Mouse (Mus musculus) adrenal gland, adult 2 months (tissue): ENCODE measurements around the gene Ppfibp2. TPM values are rescaled to one million over a fixed set of nuclear protein-coding genes. Genes with fewer than 3 reads are reported as not detected.

Experiments used
- DNase-seq: peaks from one replicate; pipeline ENCODE4 v3.0.0; 2021
- polyA plus RNA-seq: library from polyadenylated mRNA; depleted of rRNA; stranded (reverse); fragments of >200 nt; gene quantifications from 2 replicates; pipeline ENCODE4 v1.2.3, GENCODE M21; 2012; rRNA removed
- total RNA-seq, 2 experiments: library from RNA; stranded (reverse); gene quantifications; 2 replicates each; pipeline ENCODE4 v1.2.3; 2021

Gene Ppfibp2
- total and polyA plus RNA-seq, 3 experiments: 2.2 to 7.5 (median 3.5) TPM

DNA sequence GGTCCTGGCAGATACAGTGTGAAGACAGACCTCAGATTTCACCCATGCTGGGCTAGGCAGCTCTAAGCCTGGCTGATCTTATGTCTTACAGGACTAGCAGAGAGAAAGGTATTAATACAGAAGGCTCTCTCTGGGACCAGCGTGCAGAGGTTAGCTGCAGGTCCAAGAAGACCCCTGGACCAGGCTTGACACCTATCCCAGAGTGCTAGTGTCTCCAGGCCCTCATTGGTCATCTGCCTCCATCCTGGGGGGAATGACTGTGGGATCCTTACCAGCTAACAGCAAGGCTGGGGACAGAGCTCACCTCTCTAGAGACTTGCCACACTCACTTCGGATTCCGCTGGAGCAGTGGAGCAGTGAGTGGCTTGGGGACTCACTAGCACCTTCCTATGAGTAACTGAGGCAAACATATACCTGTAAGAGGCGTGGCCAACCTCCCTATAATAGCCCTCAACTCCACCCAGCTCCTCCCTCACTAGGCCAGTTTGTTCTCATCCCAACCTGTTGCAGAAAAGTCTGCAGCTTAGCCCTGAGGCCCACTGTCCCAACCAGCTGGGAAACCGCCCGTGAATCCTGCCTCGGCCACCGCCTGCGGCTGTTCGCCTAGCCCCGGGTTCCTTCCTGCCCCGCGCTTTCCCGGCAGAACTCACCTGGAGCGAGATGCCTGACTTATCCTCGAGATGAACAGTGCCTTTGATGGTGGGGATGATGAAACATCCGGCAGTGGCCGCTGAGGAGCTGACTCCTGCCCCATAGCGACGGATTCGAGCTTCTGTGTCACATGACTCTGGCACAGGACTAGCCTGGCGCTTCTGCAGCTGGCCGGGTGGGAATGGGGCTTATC is 162.5 kb downstream of the Ppfibp2 start, which contains the start of gene Cyb5r2:
Gene Cyb5r2 (minus strand): TSS at position 725 of the 844 bp plus-strand sequence.
- DNase-seq: peak; percentile 23

GRCm38 (mm10) chr7:107770812-107771211 is 175.8 kb downstream of the Ppfibp2 start:
- DNase-seq: no peak

DNA sequence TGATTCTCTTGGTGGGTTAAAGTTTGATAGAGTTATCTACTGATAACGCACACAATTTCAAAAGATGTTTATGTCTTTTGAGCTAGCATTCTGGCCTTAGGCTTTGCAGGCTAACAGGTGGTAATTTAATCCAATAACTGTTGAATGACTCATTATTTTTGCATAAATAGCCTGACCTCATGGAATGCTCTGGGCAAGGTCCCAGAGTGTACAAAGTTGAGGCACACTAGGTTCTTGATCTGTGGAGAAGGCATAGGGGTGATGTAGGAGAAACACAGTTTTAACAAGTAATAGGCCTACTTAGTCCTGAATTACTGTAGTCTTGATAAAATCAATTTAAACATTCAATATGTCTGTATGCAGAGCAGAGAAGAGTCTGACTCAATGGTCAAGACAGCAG is 183.2 kb downstream of the Ppfibp2 start:
- no peak for DNase-seq

DNA sequence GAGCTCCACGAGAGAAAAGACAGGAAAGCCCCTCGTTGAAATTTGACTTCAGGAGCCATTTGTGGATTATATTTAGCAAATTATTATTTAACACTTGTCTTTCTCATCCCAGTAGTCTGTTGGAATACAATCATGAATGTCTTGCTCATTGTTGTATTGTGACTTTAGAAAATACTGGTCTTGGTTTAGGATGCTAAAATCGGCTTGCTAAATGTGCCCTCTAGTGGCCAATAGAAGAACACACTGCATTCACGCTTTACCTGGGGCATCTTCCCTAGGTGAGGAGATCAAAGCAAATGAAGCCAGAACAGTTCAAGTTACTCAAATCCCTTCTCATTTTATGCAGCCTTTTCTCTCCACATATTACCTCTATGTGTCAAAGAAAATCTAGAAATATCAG is 184.6 kb downstream of the Ppfibp2 start:
- no peak for DNase-seq

GRCm38 (mm10) chr7:107787977-107788620 is 193.1 kb downstream of the Ppfibp2 start:
- no peak for DNase-seq

GRCm38 (mm10) chr7:107796500-107796899 is 201.5 kb downstream of the Ppfibp2 start:
- DNase-seq: no peak

Other genes starting within 250 kb of the Ppfibp2 start
- 1 to 10 TPM; 2.1 to 3.6 TPM for gene Syt9, start 224.5 kb upstream of the Ppfibp2 start, total RNA-seq
- gene Syt9, start 224.5 kb upstream of the Ppfibp2 start, polyA plus RNA-seq: 1.9 and 2.7 TPM in 2 replicates
- 10 to 100 TPM in 1 of 2 experiments, 1 to 10 TPM in 1; 8.0 to 12.3 TPM for gene Olfml1, start 27.8 kb upstream of the Ppfibp2 start, total RNA-seq
- 2.6 and 3.1 TPM in 2 replicates for gene Olfml1, start 27.8 kb upstream of the Ppfibp2 start, polyA plus RNA-seq
- not detected for gene 5330417H12Rik, start 30.0 kb downstream of the Ppfibp2 start, total RNA-seq
- gene 5330417H12Rik, start 30.0 kb downstream of the Ppfibp2 start, polyA plus RNA-seq: not detected in 2 replicates
- not detected for gene Cyb5r2, start 162.8 kb downstream of the Ppfibp2 start, total RNA-seq
- 0.15 TPM in 1 of 2 replicates, not detected in the other for gene Cyb5r2, start 162.8 kb downstream of the Ppfibp2 start, polyA plus RNA-seq
- not detected for gene Ovch2, start 206.0 kb downstream of the Ppfibp2 start, total RNA-seq
- gene Ovch2, start 206.0 kb downstream of the Ppfibp2 start, polyA plus RNA-seq: not detected in 2 replicates
- not detected for gene Olfr467, start 217.1 kb downstream of the Ppfibp2 start, total RNA-seq
- not detected in 2 replicates for gene Olfr467, start 217.1 kb downstream of the Ppfibp2 start, polyA plus RNA-seq
- not detected for gene Olfr469, start 230.3 kb downstream of the Ppfibp2 start, total RNA-seq
- gene Olfr469, start 230.3 kb downstream of the Ppfibp2 start, polyA plus RNA-seq: not detected in 2 replicates